Mouse (Mus musculus) bone marrow, adult 2 months (tissue): ENCODE results near the gene Olfr393.

ENCODE experiments used
- CTCF ChIP-seq: fragments of 200-500 bp; IDR thresholded peaks from 2 replicates; pipeline ENCODE4 v1.5.1; 2011; ENCODE audit warnings: low read length, control low read depth; ENCODE audit not compliant: control insufficient read depth, insufficient read depth
- POLR2A ChIP-seq: fragments of 200-500 bp; IDR thresholded peaks from 2 replicates; pipeline ENCODE4 v1.6.1; 2011; ENCODE audit warnings: low read depth, mild to moderate bottlenecking, control low read depth, low read length, borderline replicate concordance; ENCODE audit not compliant: control insufficient read depth

GRCm38 (mm10) chr11:73816949-73817348 lies 34.3 kb downstream of the Olfr393 start, which contains the start of gene Olfr392:
- TF ChIP-seq POLR2A (no peak), CTCF (no peak)
